Mouse (Mus musculus) CH12.LX (cell line): ENCODE measurements around the gene Ahnak. TPM values are rescaled to one million over a fixed set of nuclear protein-coding genes. Genes with fewer than 3 reads are reported as not detected.

Source experiments
- DNase-seq: peaks from one replicate; pipeline ENCODE4 v3.0.0-alpha.2; 2013; ENCODE audit errors: extremely low read depth
- H3K27ac ChIP-seq: 2 replicates; pipeline ENCODE4 v1.5.1; 2012; ENCODE audit warnings: low read depth, mild to moderate bottlenecking, control low read depth, moderate library complexity; ENCODE audit not compliant: insufficient read depth
- H3K27me3 ChIP-seq: replicated peaks from 2 replicates; pipeline ENCODE3; 2012; ENCODE audit warnings: inconsistent platforms
- H3K36me3 ChIP-seq, 2 experiments: replicated peaks in 1 of 2; 2 replicates each; pipeline versions ENCODE3 to v1.6.1; 2012; ENCODE audit warnings: inconsistent platforms in 1 of 2, low read length in 1 of 2, mild to moderate bottlenecking in 1 of 2, mixed read lengths in 1 of 2, moderate library complexity in 1 of 2; ENCODE audit not compliant: control insufficient read depth in 1 of 2, insufficient read depth in 1 of 2
- H3K4me1 ChIP-seq, 2 experiments: 2 replicates each; pipeline ENCODE4 v1.6.1; 2012; ENCODE audit warnings: inconsistent platforms in 1 of 2, moderate library complexity in 1 of 2; ENCODE audit not compliant: insufficient read depth in 2 of 2, control insufficient read depth in 1 of 2
- H3K4me2 ChIP-seq: 2 replicates; pipeline ENCODE4 v1.6.1; 2012; ENCODE audit warnings: low read depth, mild to moderate bottlenecking, control low read depth; ENCODE audit not compliant: poor library complexity, insufficient read depth, severe bottlenecking
- H3K4me3 ChIP-seq, 3 experiments: fragments of 150-350 bp in 1 of 3; sonication (generic) in 1 of 3; replicated peaks in 1 of 3; 2 replicates each; pipeline versions ENCODE3 to v1.5.1; 2011 to 2012; ENCODE audit warnings: low read depth in 2 of 3, low read length in 2 of 3, mild to moderate bottlenecking in 2 of 3, moderate library complexity in 2 of 3, control low read depth in 1 of 3, improper control_type of control experiment in 1 of 3, inconsistent platforms in 1 of 3, mixed read lengths in 1 of 3; ENCODE audit not compliant: poor library complexity in 1 of 3
- H3K79me2 ChIP-seq: replicated peaks from 2 replicates; pipeline ENCODE4 v1.6.1; 2012; ENCODE audit warnings: mild to moderate bottlenecking, moderate library complexity; ENCODE audit not compliant: control insufficient read depth, poor library complexity, insufficient read depth, severe bottlenecking; ENCODE audit errors: extremely low read depth
- H3K9ac ChIP-seq: 2 replicates; pipeline ENCODE4 v1.6.1; 2012; ENCODE audit warnings: low read depth, mild to moderate bottlenecking, control low read depth, moderate library complexity; ENCODE audit not compliant: insufficient read depth
- H3K9me3 ChIP-seq: replicated peaks from 2 replicates; pipeline ENCODE3; 2012; ENCODE audit warnings: low read length, inconsistent platforms, mixed read lengths
- BHLHE40 ChIP-seq: IDR thresholded peaks from 2 replicates; pipeline ENCODE4 v1.6.1; 2011; ENCODE audit warnings: mild to moderate bottlenecking, low read depth, low read length, improper control_type of control experiment
- CHD1 ChIP-seq: IDR thresholded peaks from 2 replicates; pipeline ENCODE4 v1.6.1; 2012; ENCODE audit warnings: low read depth, low read length, improper control_type of control experiment, inconsistent platforms
- E2F4 ChIP-seq: IDR thresholded peaks from 2 replicates; pipeline ENCODE4 v1.6.1; 2011; ENCODE audit warnings: low read depth, low read length, improper control_type of control experiment; ENCODE audit not compliant: insufficient replicate concordance
- ELF1 ChIP-seq: IDR thresholded peaks from 2 replicates; pipeline ENCODE4 v1.6.1; 2014; ENCODE audit warnings: low read depth, mild to moderate bottlenecking, inconsistent platforms, low read length, improper control_type of control experiment
- IRF4 ChIP-seq: IDR thresholded peaks from 2 replicates; pipeline ENCODE4 v1.6.1; 2014; ENCODE audit warnings: low read depth, mild to moderate bottlenecking, inconsistent platforms, low read length, improper control_type of control experiment
- JUN ChIP-seq: IDR thresholded peaks from 2 replicates; pipeline ENCODE4 v1.6.1; 2011; ENCODE audit warnings: low read depth, mild to moderate bottlenecking, low read length, improper control_type of control experiment, moderate library complexity; ENCODE audit not compliant: insufficient read depth
- JUND ChIP-seq: conservative IDR thresholded peaks from 2 replicates; pipeline ENCODE4 v1.6.1; 2011; ENCODE audit warnings: low read depth, low read length, improper control_type of control experiment
- KAT2A ChIP-seq: IDR thresholded peaks from 2 replicates; pipeline ENCODE4 v1.6.1; 2012; ENCODE audit warnings: low read length, improper control_type of control experiment, inconsistent platforms; ENCODE audit not compliant: insufficient replicate concordance
- MAFK ChIP-seq: IDR thresholded peaks from 2 replicates; pipeline ENCODE4 v1.6.1; 2011; ENCODE audit warnings: low read length, improper control_type of control experiment; ENCODE audit not compliant: insufficient replicate concordance
- MAX ChIP-seq: IDR thresholded peaks from 2 replicates; pipeline ENCODE4 v1.6.1; 2011; ENCODE audit warnings: low read length, improper control_type of control experiment
- MAZ ChIP-seq: IDR thresholded peaks from 2 replicates; pipeline ENCODE4 v1.6.1; 2012; ENCODE audit warnings: low read depth, mild to moderate bottlenecking, inconsistent platforms, low read length, improper control_type of control experiment, moderate library complexity
- MEF2A ChIP-seq: IDR thresholded peaks from 2 replicates; pipeline ENCODE4 v1.6.1; 2014; ENCODE audit warnings: low read depth, mild to moderate bottlenecking, inconsistent platforms, low read length, improper control_type of control experiment, borderline replicate concordance
- MXI1 ChIP-seq: IDR thresholded peaks from 2 replicates; pipeline ENCODE4 v1.6.1; 2011; ENCODE audit warnings: mild to moderate bottlenecking, low read depth, low read length, improper control_type of control experiment
- MYC ChIP-seq: IDR thresholded peaks from 2 replicates; pipeline ENCODE4 v1.6.1; 2011; ENCODE audit warnings: low read depth, mild to moderate bottlenecking, improper control_type of control experiment, low read length
- PAX5 ChIP-seq: IDR thresholded peaks from 2 replicates; pipeline ENCODE4 v1.6.1; 2012; ENCODE audit warnings: low read length, inconsistent platforms, mixed read lengths
- POLR2A ChIP-seq: IDR thresholded peaks from 2 replicates; pipeline ENCODE4 v1.6.1; 2011; ENCODE audit warnings: low read depth, mild to moderate bottlenecking, improper control_type of control experiment, low read length
- RAD21 ChIP-seq: IDR thresholded peaks from 2 replicates; pipeline ENCODE4 v1.6.1; 2011; ENCODE audit warnings: low read depth, mild to moderate bottlenecking, low read length, improper control_type of control experiment, moderate library complexity
- RCOR1 ChIP-seq: conservative IDR thresholded peaks from 2 replicates; pipeline ENCODE4 v1.6.1; 2012; ENCODE audit warnings: low read depth, mild to moderate bottlenecking, inconsistent platforms, low read length, improper control_type of control experiment
- SIN3A ChIP-seq: IDR thresholded peaks from 2 replicates; pipeline ENCODE4 v1.6.1; 2012; ENCODE audit warnings: low read length, improper control_type of control experiment, inconsistent platforms
- SMC3 ChIP-seq: IDR thresholded peaks from 2 replicates; pipeline ENCODE4 v1.6.1; 2011; ENCODE audit warnings: low read depth, low read length, improper control_type of control experiment
- TCF12 ChIP-seq: IDR thresholded peaks from 2 replicates; pipeline ENCODE4 v1.6.1; 2014; ENCODE audit warnings: low read depth, mild to moderate bottlenecking, inconsistent platforms, low read length, improper control_type of control experiment
- USF1 ChIP-seq: IDR thresholded peaks from 2 replicates; pipeline ENCODE4 v1.6.1; 2014; ENCODE audit warnings: low read depth, mild to moderate bottlenecking, inconsistent platforms, low read length, improper control_type of control experiment
- ZC3H11A ChIP-seq: IDR thresholded peaks from 2 replicates; pipeline ENCODE4 v1.6.1; 2012; ENCODE audit warnings: low read depth, mild to moderate bottlenecking, inconsistent platforms, low read length, improper control_type of control experiment
- ZMIZ1 ChIP-seq: IDR thresholded peaks from 2 replicates; pipeline ENCODE4 v1.6.1; 2012; ENCODE audit warnings: low read depth, mild to moderate bottlenecking, inconsistent platforms, low read length, improper control_type of control experiment
- ZNF384 ChIP-seq: IDR thresholded peaks from 2 replicates; pipeline ENCODE4 v1.6.1; 2012; ENCODE audit warnings: low read depth, low read length, improper control_type of control experiment, inconsistent platforms
- dilution Hi-C: fragments of 300-500 bp; cut with MboI; formaldehyde crosslinking; loops from 2 replicates; pipeline ENCODE4 v1.14.3; 2020; ENCODE audit warnings: low sequenced_read_pairs; ENCODE audit not compliant: extremely low pct_unique_long_range_greater_than_20kb, extremely low pct_ligation_motif_present
- in situ Hi-C: fragments of 300-500 bp; cut with MboI; formaldehyde crosslinking; loops from 3 replicates; pipeline ENCODE4 v1.14.3; 2019; ENCODE audit warnings: low sequenced_read_pairs, low pct_ligation_motif_present, low pct_unique_long_range_greater_than_20kb, mixed read lengths
- polyA plus RNA-seq: library from polyadenylated mRNA; unstranded; fragments of >175 nt; gene quantifications from 2 replicates; pipeline ENCODE4 v1.2.1, GENCODE M21; 2012; ENCODE audit warnings: low read depth; ENCODE audit not compliant: insufficient read length
- total RNA-seq, 2 experiments: library from RNA; depleted of rRNA; stranded (reverse); fragments of 300-350 nt in 1 of 2; fragments of >200 nt in 1 of 2; gene quantifications; 2 replicates each; pipeline ENCODE4 v1.2.3; 2012 to 2014

The Ahnak gene
- total and polyA plus RNA-seq, 3 experiments = 1.7 to 21.7 (median 1.8) TPM

- Histone ChIP-seq H3K4me3 (no peak overlapping the region), H3K4me1 (peaks cover 0 to 23% of the 10 kb centered on the region in 2 experiments; a peak in 2 of 4 replicates), H3K27me3 (no peaks in the 10 kb centered on the region), H3K4me2 (no peak overlapping the region), H3K9ac (no peak overlapping the region), H3K36me3 (no peaks in the 10 kb centered on the region), H3K79me2 (no peaks in the 10 kb centered on the region), H3K9me3 (no peaks in the 10 kb centered on the region), H3K27ac (no peak overlapping the region)
- TF ChIP-seq RCOR1 = no peak
- TF ChIP-seq MYC = no peak
- TF ChIP-seq IRF4 = no peak
- no peak for TF ChIP-seq MAZ
- TF ChIP-seq MXI1 = no peak
- no peak for TF ChIP-seq ZNF384
- TF ChIP-seq RAD21 = no peak
- no peak for TF ChIP-seq E2F4
- TF ChIP-seq CHD1 = no peak
- dilution Hi-C loops (no loop called here), in situ Hi-C loops (loop anchor here (5.0 kb wide), 1 partner anchor 88 kb away; no protein-coding TSS in a partner anchor)
- no peak for DNase-seq
Observed at GRCm38 (mm10) chr19:9079916-9080315, 90.8 kb downstream of the Ahnak start.

GRCm38 (mm10) chr19:9081311-9082190 lies 92.5 kb downstream of the Ahnak start:
- Histone ChIP-seq H3K36me3 (no peaks in the 10 kb centered on the region), H3K27me3 (no peaks in the 10 kb centered on the region), H3K4me3 (no peak overlapping the region)
- no peak for DNase-seq
- TF ChIP-seq POLR2A (no peak), JUND (no peak), ZMIZ1 (no peak), SMC3 (no peak), IRF4 (no peak), RAD21 (no peak), ZC3H11A (no peak), ELF1 (no peak), SIN3A (no peak), USF1 (no peak), BHLHE40 (no peak), MEF2A (no peak), PAX5 (no peak), KAT2A (no peak), MAFK (no peak), JUN (no peak), MXI1 (no peak), MAX (no peak), TCF12 (no peak)
- TF ChIP-seq, all 38 proteins: peak for 0
- in situ Hi-C loops (no loop called here), dilution Hi-C loops (no loop called here)
- Histone ChIP-seq H3K4me1 (peaks cover 0 to 21% of the 10 kb centered on the region in 2 experiments; a peak in 2 of 4 replicates), H3K4me2 (no peak overlapping the region), H3K79me2 (no peaks in the 10 kb centered on the region), H3K9ac (no peak overlapping the region), H3K27ac (no peak overlapping the region), H3K9me3 (no peaks in the 10 kb centered on the region)
